Mouse (Mus musculus) large intestine, adult 2 months (tissue): ENCODE results near the gene Gmds. TPM values are rescaled to one million over a fixed set of nuclear protein-coding genes. Genes with fewer than 3 reads are reported as not detected.

Source experiments
- DNase-seq: peaks from one replicate; pipeline ENCODE4 v3.0.0-alpha.2; 2012; ENCODE audit warnings: low read depth, low spot score
- WGBS: fragments of 180-500 bp; shearing (Covaris S2); methylation state at CpG from one replicate; pipeline ENCODE4 v1.1.7; 2018; 5-methylcytosine and 5-hydroxymethylcytosine counted together
- polyA plus RNA-seq: library from polyadenylated mRNA; depleted of rRNA; stranded (reverse); fragments of >200 nt; gene quantifications from 2 replicates; pipeline ENCODE4 v1.2.3, GENCODE M21; 2012

Gmds gene
- polyA plus RNA-seq, 1 experiment, result 270 TPM

GRCm38 (mm10) chr13:32047980-32048959 lies 290.3 kb downstream of the Gmds start:
- WGBS, result 81% methylated on average over 6 of the region's 6 CpGs
- DNase-seq, result no peak

GRCm38 (mm10) chr13:32046961-32047360 lies 291.6 kb downstream of the Gmds start:
- DNase-seq, result no peak
- 94% methylated on average over 4 of the region's 4 CpGs for WGBS

- 43% methylated on average over 2 of the region's 2 CpGs for WGBS
- DNase-seq, result no peak
Observed at GRCm38 (mm10) chr13:32042748-32043147, 295.8 kb downstream of the Gmds start.

DNA sequence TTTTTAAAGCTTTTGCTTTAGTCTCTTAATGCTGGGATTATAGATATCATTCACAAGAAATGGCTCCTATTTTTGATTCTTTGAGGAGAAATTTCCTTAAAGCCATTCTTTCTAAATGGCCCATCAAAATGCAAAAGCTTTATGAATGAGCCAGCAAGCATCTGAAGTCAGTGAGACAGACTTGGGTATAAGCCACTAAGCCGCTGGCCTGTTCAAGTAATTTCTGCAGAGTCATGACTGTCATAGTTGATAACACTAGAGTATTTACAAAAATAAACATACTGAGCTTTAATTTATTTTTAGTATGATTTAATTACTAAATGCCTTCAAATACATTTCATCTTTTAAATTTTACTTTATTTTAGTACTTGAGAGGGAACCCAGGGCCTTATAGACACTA lies 297.7 kb downstream of the Gmds start:
- no peak for DNase-seq
- 90% methylated on average over 1 of the region's 1 CpGs for WGBS

- no peak for DNase-seq
- WGBS, result 57% methylated on average over 5 of the region's 5 CpGs
Observed at GRCm38 (mm10) chr13:32036902-32037301, 301.6 kb downstream of the Gmds start.

- 84% methylated on average over 6 of the region's 6 CpGs for WGBS
- no peak for DNase-seq
Observed at GRCm38 (mm10) chr13:32034799-32035448, 303.6 kb downstream of the Gmds start.

- 60% methylated on average over 8 of the region's 8 CpGs for WGBS
- DNase-seq, result no peak
Observed at GRCm38 (mm10) chr13:32034139-32034538, 304.4 kb downstream of the Gmds start.

DNA sequence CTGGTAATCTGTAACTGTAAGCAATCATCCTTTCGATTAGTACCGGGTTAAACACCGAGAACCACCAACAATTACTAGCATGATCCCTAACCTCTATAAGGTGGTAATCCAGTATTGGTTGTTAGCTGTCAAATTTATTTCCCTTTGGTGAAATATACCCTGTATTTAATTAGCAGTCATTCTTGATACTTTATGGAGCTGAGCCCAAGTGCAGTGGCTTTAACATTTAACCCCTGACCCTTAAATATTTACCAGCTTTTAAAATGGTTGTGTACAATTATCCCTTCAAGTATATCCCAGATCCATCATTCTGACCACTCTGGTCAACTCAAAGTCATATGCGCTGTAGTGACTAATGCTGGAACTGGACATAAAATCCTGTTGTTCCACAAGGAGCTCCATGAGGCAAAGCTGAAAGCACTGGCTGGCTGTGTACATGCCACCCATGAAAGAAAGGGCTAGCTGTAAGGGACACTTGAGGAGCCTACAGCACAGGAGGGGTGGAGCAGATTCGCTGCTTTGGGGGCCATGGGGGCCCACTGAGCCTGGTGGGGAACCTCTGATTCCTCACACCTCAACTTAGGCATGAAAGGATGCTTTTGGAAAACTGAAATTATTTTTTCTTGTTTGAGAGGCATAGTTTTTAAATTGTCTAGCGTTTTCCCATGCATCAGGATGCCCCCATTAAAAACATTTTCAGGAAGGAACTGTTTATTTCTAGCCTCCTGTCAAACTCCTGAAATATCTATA lies 312.1 kb downstream of the Gmds start:
- no peak for DNase-seq

DNA sequence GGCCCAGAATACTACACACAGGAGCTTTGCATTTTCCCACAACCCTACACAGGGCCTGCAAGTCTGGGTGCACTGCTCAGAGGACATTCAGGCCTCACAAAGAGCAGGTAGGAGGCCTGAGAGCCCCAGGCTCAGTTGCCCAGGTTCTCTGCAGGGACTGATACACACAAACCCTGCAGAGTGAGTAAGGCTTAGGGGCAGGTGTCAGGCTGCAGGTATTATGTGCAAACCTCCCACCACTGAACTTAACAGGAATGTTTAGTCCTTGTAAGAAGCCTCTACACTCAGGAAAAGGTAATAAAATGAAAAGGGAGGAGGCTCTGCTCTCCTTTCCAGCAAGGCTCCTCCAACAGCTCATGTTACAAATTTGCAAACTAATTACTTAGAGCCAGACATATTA lies 313.7 kb downstream of the Gmds start:
- no peak for DNase-seq

More for the DNA sequence above, 312.1 kb downstream of the Gmds start:
- WGBS, result 84% methylated on average over 6 of the region's 6 CpGs

GRCm38 (mm10) chr13:32020455-32021249 lies 317.9 kb downstream of the Gmds start:
- WGBS, result 84% methylated on average over 6 of the region's 6 CpGs

GRCm38 (mm10) chr13:32019256-32019620 lies 319.3 kb downstream of the Gmds start:
- DNase-seq, result peak; percentile 36

More at GRCm38 (mm10) chr13:32020455-32021249, 317.9 kb downstream of the Gmds start:
- DNase-seq, result no peak

DNA sequence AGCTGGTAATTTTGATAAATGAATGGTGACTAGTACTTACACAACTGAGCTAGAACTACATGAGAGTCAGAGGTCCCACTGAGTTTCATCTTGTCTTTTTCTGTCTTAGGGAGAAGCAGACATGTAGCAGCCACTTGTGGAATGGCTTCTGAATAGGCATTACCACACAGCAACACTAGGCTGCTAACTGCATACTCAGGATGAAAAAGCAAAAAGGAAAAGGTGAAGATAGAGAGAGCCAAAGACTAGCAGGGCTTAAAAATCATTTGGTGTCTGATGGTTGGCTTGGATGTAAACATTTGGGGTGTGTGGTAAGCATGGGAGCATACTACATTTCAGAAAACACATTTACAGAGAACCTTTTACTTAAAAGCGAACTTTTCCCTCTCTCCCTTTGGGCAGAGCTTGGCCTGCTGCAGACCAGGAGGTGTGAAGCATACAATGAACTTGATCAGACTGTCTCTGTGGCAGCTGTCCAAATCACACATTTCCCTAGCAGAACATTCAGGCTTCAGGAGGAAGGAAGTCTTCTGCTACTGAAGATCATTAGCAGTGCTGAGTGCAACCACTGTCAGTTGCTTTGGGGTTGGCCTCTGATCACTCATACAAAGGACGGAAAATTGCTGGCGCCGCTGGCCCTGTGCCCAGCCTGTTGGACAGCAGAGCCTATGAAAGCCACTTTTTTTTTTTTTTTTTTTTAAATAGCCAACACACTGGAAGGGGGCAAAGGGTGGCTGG lies 319.9 kb downstream of the Gmds start:
- 22% methylated on average over 4 of the region's 4 CpGs for WGBS
- DNase-seq, result peak; percentile 54

DNA sequence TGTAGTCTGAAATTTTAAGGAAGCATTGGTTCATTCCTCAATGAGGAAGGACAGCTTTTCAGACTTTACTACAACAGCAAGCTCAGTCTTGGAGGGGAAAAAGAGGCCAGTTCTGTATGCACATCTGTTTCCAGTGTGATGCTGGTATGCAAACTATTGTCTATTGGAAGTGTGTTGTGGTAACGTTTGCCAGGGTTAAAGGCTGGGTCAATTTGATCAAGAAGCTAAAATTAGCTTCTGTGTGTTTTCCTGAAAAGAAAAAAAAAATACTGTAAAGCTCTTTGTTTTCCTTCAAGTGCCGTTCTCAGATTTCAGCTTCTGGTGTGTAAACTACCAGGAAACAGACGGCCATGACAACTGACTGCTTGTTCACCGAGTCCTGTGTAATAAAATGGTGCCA lies 329.7 kb downstream of the Gmds start:
- 23% methylated on average over 4 of the region's 4 CpGs for WGBS
- DNase-seq, result no peak

GRCm38 (mm10) chr13:32008116-32008641 lies 330.4 kb downstream of the Gmds start:
- WGBS, result 70% methylated on average over 7 of the region's 7 CpGs
- no peak for DNase-seq

DNA sequence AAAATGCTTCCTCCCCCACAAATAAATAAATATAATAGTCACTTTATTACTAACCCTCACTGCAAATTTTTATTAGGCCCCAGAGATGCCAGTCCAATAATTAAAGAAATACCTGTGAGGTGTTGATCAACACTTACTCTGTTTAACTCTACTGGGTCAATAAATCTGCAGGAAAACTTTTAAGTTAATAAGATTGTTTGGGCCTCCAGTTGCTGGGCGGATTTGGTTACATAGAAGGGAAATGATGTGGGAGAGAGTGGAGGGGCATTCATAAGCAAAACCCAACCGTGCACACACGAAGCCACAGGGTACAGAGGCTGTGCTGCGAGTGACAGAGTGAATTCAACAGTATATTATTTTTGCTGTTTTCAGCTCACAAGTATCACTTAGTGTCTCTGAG lies 345.1 kb downstream of the Gmds start:
- DNase-seq, result no peak
- 91% methylated on average over 4 of the region's 4 CpGs for WGBS

DNA sequence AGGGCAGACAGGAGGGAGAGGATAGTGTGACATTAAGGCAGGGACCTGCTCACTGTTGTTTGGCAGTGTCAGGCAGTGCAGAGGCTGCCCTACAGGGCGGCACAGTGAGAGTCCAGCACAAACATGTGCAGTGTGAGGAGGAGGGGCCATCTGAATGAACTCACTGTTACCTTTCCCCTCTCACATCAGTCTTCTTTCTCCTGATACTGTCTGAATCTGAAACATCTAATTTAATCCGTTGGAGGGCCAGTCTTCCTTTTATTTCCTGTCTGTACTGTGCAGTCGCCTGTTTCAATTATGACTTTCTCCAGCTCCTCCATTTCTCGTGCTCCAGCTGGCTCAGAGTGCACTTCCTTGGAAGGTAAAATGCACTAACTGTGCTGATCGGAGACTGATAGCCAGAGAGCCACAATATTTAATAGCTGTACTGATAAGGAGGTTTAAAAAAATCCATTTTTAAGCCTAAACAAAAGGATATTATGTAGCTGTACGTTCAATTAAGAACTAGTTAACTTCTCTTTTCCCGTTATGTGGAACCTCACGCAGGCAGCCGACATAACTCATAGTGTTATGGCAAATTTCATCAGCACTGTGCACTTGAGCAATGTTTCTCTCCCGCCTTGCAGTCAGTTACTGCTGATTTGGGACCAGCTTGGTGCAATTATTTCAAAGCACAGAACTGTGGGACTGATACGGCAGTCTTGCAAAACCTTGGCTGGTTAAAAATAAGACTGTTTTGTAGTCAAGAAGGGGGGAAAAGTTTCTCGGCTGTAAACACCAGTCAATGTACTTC lies 345.9 kb downstream of the Gmds start:
- 64% methylated on average over 12 of the region's 12 CpGs for WGBS
- no peak for DNase-seq

DNA sequence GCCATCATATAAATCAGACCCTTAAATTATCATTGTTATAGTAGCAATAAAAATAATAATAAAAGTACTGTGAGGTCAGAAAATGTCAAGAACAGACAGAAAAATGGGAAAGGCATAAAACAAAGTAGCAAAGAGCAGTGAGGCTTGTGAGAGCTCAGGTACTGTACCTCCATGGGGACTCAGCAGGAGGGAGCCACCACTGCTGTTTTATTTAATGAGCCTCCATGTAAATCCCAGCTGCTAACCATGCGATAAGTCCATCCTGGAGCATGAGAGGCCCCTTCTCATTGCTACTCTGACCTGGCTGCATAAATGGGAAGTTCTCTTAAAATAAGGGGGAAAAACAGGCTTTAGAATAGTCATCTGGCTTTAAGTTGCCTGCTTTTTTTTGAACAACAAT lies 357.3 kb downstream of the Gmds start:
- no peak for DNase-seq
- 100% methylated on average over 1 of the region's 1 CpGs for WGBS

GRCm38 (mm10) chr13:31978126-31978525 lies 360.4 kb downstream of the Gmds start:
- 97% methylated on average over 7 of the region's 7 CpGs for WGBS
- DNase-seq, result no peak
